In genomic region chr7:19272173-19272764, GRCm38 (mm10) we compare ENCODE assay signal across 8 mouse cellular contexts. TPM values are rescaled to one million over a fixed set of nuclear protein-coding genes. Genes with fewer than 3 reads are reported as not detected.
DNase-seq lines count a peak whose midpoint lies in the region; ATAC-seq and TF ChIP-seq lines count a peak whose summit lies in the region.

No protein-coding gene starts in this region.

- peak overlapping the region; percentile 94 for H3K9ac ChIP-seq in heart, embryonic 15.5 days

- H3K27me3 ChIP-seq in heart, embryonic 15.5 days = peaks cover 1% of the 10 kb centered on the region; the same call in 1 of the 2 replicates
- peaks cover 2% of the 10 kb centered on the region for H3K27me3 ChIP-seq in megakaryocyte, embryonic 14.5 days (replicated peaks)
- no peaks in the 10 kb centered on the region for H3K27me3 ChIP-seq in spleen, adult 2 months (ENCODE audit: control insufficient read depth, insufficient read depth, low read length)

- H3K27ac ChIP-seq in heart, embryonic 15.5 days = peak overlapping the region; percentile 94
- H3K27ac ChIP-seq in spleen, adult 2 months (ENCODE audit: insufficient read depth, low read length) = peak overlapping the region; percentile 98

- WGBS in heart, embryonic 15.5 days = under 1% methylated on average over 36 of the region's 36 CpGs
- WGBS in spleen, adult 2 months = under 1% methylated on average over 34 of the region's 36 CpGs

- peaks cover 6% of the 10 kb centered on the region; the same call in 1 of the 2 replicates for H3K36me3 ChIP-seq in heart, embryonic 15.5 days
- peaks cover 11% of the 10 kb centered on the region for H3K36me3 ChIP-seq in megakaryocyte, embryonic 14.5 days (replicated peaks; ENCODE audit: low read length)
- H3K36me3 ChIP-seq in spleen, adult 2 months (ENCODE audit: control insufficient read depth, insufficient read depth, low read length) = no peaks in the 10 kb centered on the region

- TF ChIP-seq CTCF in spleen, adult 2 months (IDR thresholded peaks at IDR 0.05; ENCODE audit: extremely low read depth, insufficient read depth, insufficient read length, insufficient replicate concordance) = no peak

- peak overlapping the region; percentile 93 for H3K4me2 ChIP-seq in heart, embryonic 15.5 days

- H3K4me3 ChIP-seq in heart, embryonic 15.5 days = peak overlapping the region; percentile 95
- peak overlapping the region; percentile 96 for H3K4me3 ChIP-seq in megakaryocyte, embryonic 14.5 days (replicated peaks)
- H3K4me3 ChIP-seq in spleen, adult 2 months (ENCODE audit: extremely low read depth, insufficient read depth, insufficient read length) = peak overlapping the region; percentile 91

- peak; percentile 45 for ATAC-seq in heart, embryonic 15.5 days (replicated peaks; ENCODE audit: insufficient number of reproducible peaks, insufficient read depth, low FRiP score, low read depth)

- peak; percentile 58 to 78 for DNase-seq in CD8-positive naive resting alpha-beta T cell, adult 2 months (ENCODE audit: low read depth in 2 of 2, low spot score in 2 of 2)
- DNase-seq in adrenal gland, adult (ENCODE audit: inconsistent age in 2 of 2, low spot score in 1 of 2) = peak; percentile 83 to 95
- DNase-seq in embryo, embryonic 9.5 days (ENCODE audit: extremely low spot score) = peak; percentile 88
- peak; percentile 89 for DNase-seq in kidney, postnatal 14 days
- DNase-seq in spleen, adult 2 months (ENCODE audit: low read depth in 1 of 2, low spot score in 2 of 2) = peak; percentile 84 to 86
- no peak for DNase-seq in frontal cortex, postnatal 25 days (ENCODE audit: low spot score in 2 of 2)

- TF ChIP-seq POLR2A in spleen, adult 2 months (IDR thresholded peaks at IDR 0.05; ENCODE audit: low read depth, low read length) = peak; percentile 9

- peaks cover 34% of the 10 kb centered on the region for H3K4me1 ChIP-seq in heart, embryonic 15.5 days (replicated peaks)
- peaks cover 28% of the 10 kb centered on the region for H3K4me1 ChIP-seq in megakaryocyte, embryonic 14.5 days
- H3K4me1 ChIP-seq in spleen, adult 2 months (ENCODE audit: control insufficient read depth, insufficient read depth, insufficient read length) = peaks cover 17% of the 10 kb centered on the region; the same call in 1 of the 2 replicates

- no peaks in the 10 kb centered on the region for H3K9me3 ChIP-seq in heart, embryonic 15.5 days (replicated peaks)
- no peaks in the 10 kb centered on the region for H3K9me3 ChIP-seq in megakaryocyte, embryonic 14.5 days

RNA-seq across cellular contexts. Expression of gene Vasp, which starts 0.7 kb away (rescaled TPM):
- 81.2 and 81.6 TPM in 2 replicates for polyA plus RNA-seq in heart, embryonic 15.5 days (2015; fragmentation: Nextera tagmentation; extraction: Ambion mirVana)
- 828 and 2,423 TPM in 2 replicates for polyA plus RNA-seq in megakaryocyte, embryonic 14.5 days (2012; ENCODE audit: insufficient read depth, low replicate concordance)
- 335 and 437 TPM in 2 replicates for polyA plus RNA-seq in spleen, adult 2 months (2012; rRNA removed)

RNA-seq across cellular contexts. Expression of gene Ppm1n, which starts 7.6 kb away (rescaled TPM):
- 0.11 and 0.16 TPM in 2 replicates for polyA plus RNA-seq in heart, embryonic 15.5 days (2015; fragmentation: Nextera tagmentation; extraction: Ambion mirVana)
- polyA plus RNA-seq in megakaryocyte, embryonic 14.5 days (2012; ENCODE audit: insufficient read depth, low replicate concordance) = not detected in 2 replicates
- polyA plus RNA-seq in spleen, adult 2 months (2012; rRNA removed) = 2.1 and 3.3 TPM in 2 replicates

RNA-seq across cellular contexts. Expression of gene Rtn2, which starts 10.2 kb away (rescaled TPM):
- 27.2 TPM in 2 replicates for polyA plus RNA-seq in heart, embryonic 15.5 days (2015; fragmentation: Nextera tagmentation; extraction: Ambion mirVana)
- polyA plus RNA-seq in megakaryocyte, embryonic 14.5 days (2012; ENCODE audit: insufficient read depth, low replicate concordance) = 6.1 and 8.4 TPM in 2 replicates
- 7.7 and 9.1 TPM in 2 replicates for polyA plus RNA-seq in spleen, adult 2 months (2012; rRNA removed)

RNA-seq across cellular contexts. Expression of gene Fosb, which starts 37.6 kb away (rescaled TPM):
- polyA plus RNA-seq in heart, embryonic 15.5 days (2015; fragmentation: Nextera tagmentation; extraction: Ambion mirVana) = 0.20 and 0.47 TPM in 2 replicates
- polyA plus RNA-seq in megakaryocyte, embryonic 14.5 days (2012; ENCODE audit: insufficient read depth, low replicate concordance) = 12.9 and 33.1 TPM in 2 replicates
- 1.6 and 1.9 TPM in 2 replicates for polyA plus RNA-seq in spleen, adult 2 months (2012; rRNA removed)

RNA-seq across cellular contexts. Expression of gene Opa3, which starts 44.1 kb away (rescaled TPM):
- 33.8 and 37.9 TPM in 2 replicates for polyA plus RNA-seq in heart, embryonic 15.5 days (2015; fragmentation: Nextera tagmentation; extraction: Ambion mirVana)
- polyA plus RNA-seq in megakaryocyte, embryonic 14.5 days (2012; ENCODE audit: insufficient read depth, low replicate concordance) = 7.3 and 11.6 TPM in 2 replicates
- polyA plus RNA-seq in spleen, adult 2 months (2012; rRNA removed) = 14.7 and 17.7 TPM in 2 replicates

Comparison
In these comparisons a context has a peak if more than half of its experiments do, and no peak if none do; other contexts are left out.
1. DNase-seq: peak in CD8-positive naive resting alpha-beta T cell, adult 2 months (2 of 2), adrenal gland, adult (2 of 2), embryo, embryonic 9.5 days (single experiment), kidney, postnatal 14 days (single experiment) and spleen, adult 2 months (2 of 2); none in frontal cortex, postnatal 25 days (0 of 2).
2. Peak in every context shown above with its lines, with median percentiles within 50 percentile points of each other: H3K4me3 ChIP-seq.